Mouse (Mus musculus) spleen, postnatal 36 days (tissue): Measurements from ENCODE around the gene Letm1.
A peak's percentile ranks its signal among the peaks of the same experiment; 100 is the strongest.

ENCODE experiments used
- DNase-seq, 2 experiments: peaks; one replicate each; pipeline ENCODE4 v3.0.0; 2022; ENCODE audit warnings: low spot score in 2 of 2, mixed read lengths in 1 of 2

The Letm1 gene

GRCm38 (mm10) chr5:33707163-33707562 lies 75.5 kb downstream of the Letm1 start:
- DNase-seq: no peak

GRCm38 (mm10) chr5:33706350-33706629 lies 76.3 kb downstream of the Letm1 start:
- no peak for DNase-seq

- no peak for DNase-seq
Observed at GRCm38 (mm10) chr5:33705612-33706349, 76.8 kb downstream of the Letm1 start.

- DNase-seq: no peak
Observed at GRCm38 (mm10) chr5:33704945-33705611, 77.5 kb downstream of the Letm1 start.

- DNase-seq: no peak
Observed at GRCm38 (mm10) chr5:33703999-33704398, 78.6 kb downstream of the Letm1 start.

- DNase-seq: no peak
Observed at GRCm38 (mm10) chr5:33701832-33702231, 80.8 kb downstream of the Letm1 start.

GRCm38 (mm10) chr5:33700010-33700409 lies 82.6 kb downstream of the Letm1 start:
- DNase-seq: no peak

- DNase-seq: no peak
Observed at GRCm38 (mm10) chr5:33698669-33699068, 83.9 kb downstream of the Letm1 start.

- DNase-seq: no peak
Observed at GRCm38 (mm10) chr5:33697947-33698512, 84.6 kb downstream of the Letm1 start.

GRCm38 (mm10) chr5:33697534-33697933 lies 85.1 kb downstream of the Letm1 start:
- no peak for DNase-seq

- no peak for DNase-seq
Observed at GRCm38 (mm10) chr5:33696430-33696829, 86.2 kb downstream of the Letm1 start.

GRCm38 (mm10) chr5:33695718-33696121 lies 86.9 kb downstream of the Letm1 start:
- DNase-seq: no peak

GRCm38 (mm10) chr5:33694848-33695717 lies 87.5 kb downstream of the Letm1 start:
- peak in 1 of 2 experiments; percentile 17 for DNase-seq

- DNase-seq: no peak
Observed at GRCm38 (mm10) chr5:33694461-33694847, 88.2 kb downstream of the Letm1 start.

- no peak for DNase-seq
Observed at GRCm38 (mm10) chr5:33692393-33692792, 90.2 kb downstream of the Letm1 start.

- DNase-seq: no peak
Observed at GRCm38 (mm10) chr5:33689852-33690645, 92.6 kb downstream of the Letm1 start.
